Mouse (Mus musculus) liver, embryonic 14.5 days (tissue): ENCODE measurements at regions not wholly inside any gene's neighbourhood (a gene's known extent, or its start where the extent isn't known, plus 50 kb on each side); places are given as distances from the start of the nearest gene placed in this dataset.

Experiments
- ATAC-seq: fragments of 200-750 bp; cut with Nextera tagmentation; 2 replicates; pipeline ENCODE4 v1.8.0; 2017; ENCODE audit warnings: moderate number of reproducible peaks, mild to moderate bottlenecking, moderate library complexity; ENCODE audit not compliant: insufficient read depth
- DNase-seq, 3 experiments: peaks; one replicate each; pipeline ENCODE4 v3.0.0-alpha.2; 2012 to 2013; ENCODE audit warnings: low read depth in 3 of 3, low spot score in 3 of 3
- H3K27ac ChIP-seq: fragments of 300-500 bp; sonication (generic); 2 replicates; pipeline ENCODE4 v1.5.1; 2014; ENCODE audit warnings: moderate library complexity, mild to moderate bottlenecking, control low read depth, inconsistent platforms
- H3K27me3 ChIP-seq: fragments of 300-500 bp; sonication (generic); 2 replicates; pipeline ENCODE4 v1.6.1; 2014; ENCODE audit warnings: mild to moderate bottlenecking, low read length, moderate library complexity; ENCODE audit not compliant: control insufficient read depth, insufficient read depth
- H3K36me3 ChIP-seq: fragments of 300-500 bp; sonication (generic); replicated peaks from 2 replicates; pipeline ENCODE4 v1.6.1; 2014; ENCODE audit warnings: low read depth; ENCODE audit not compliant: control insufficient read depth, insufficient read depth
- H3K4me1 ChIP-seq, 2 experiments: fragments of 200-500 bp in 1 of 2; fragments of 300-500 bp in 1 of 2; sonication (generic) in 1 of 2; replicated peaks; 2 replicates each; pipeline ENCODE4 v1.6.1; 2012 to 2014; ENCODE audit warnings: antibody characterized with exemption in 1 of 2, inconsistent platforms in 1 of 2, low read length in 1 of 2; ENCODE audit not compliant: control insufficient read depth in 2 of 2, insufficient read depth in 2 of 2
- H3K4me2 ChIP-seq: fragments of 300-500 bp; sonication (generic); 2 replicates; pipeline ENCODE4 v1.6.1; 2014; ENCODE audit warnings: low read depth, mild to moderate bottlenecking, control low read depth, moderate library complexity
- H3K4me3 ChIP-seq, 2 experiments: fragments of 200-500 bp in 1 of 2; fragments of 300-500 bp in 1 of 2; sonication (generic) in 1 of 2; 2 replicates each; pipeline ENCODE4 v1.5.1; 2012 to 2014; ENCODE audit warnings: low read depth in 2 of 2, low read length in 2 of 2, mild to moderate bottlenecking in 2 of 2, control low read depth in 1 of 2, inconsistent platforms in 1 of 2, moderate library complexity in 1 of 2; ENCODE audit not compliant: insufficient read depth in 1 of 2
- H3K9ac ChIP-seq: fragments of 300-500 bp; sonication (generic); replicated peaks from 2 replicates; pipeline ENCODE4 v1.6.1; 2014; ENCODE audit warnings: mild to moderate bottlenecking, control low read depth, moderate library complexity
- H3K9me3 ChIP-seq: fragments of 300-500 bp; sonication (generic); 2 replicates; pipeline ENCODE4 v1.6.1; 2016; ENCODE audit warnings: low read length, mixed read lengths; ENCODE audit not compliant: control insufficient read depth
- CTCF ChIP-seq: IDR thresholded peaks from 2 replicates; pipeline ENCODE4 v1.5.1; 2016; ENCODE audit warnings: antibody characterized with exemption, low read depth, control low read depth
- EP300 ChIP-seq: IDR thresholded peaks from 2 replicates; pipeline ENCODE4 v1.6.1; 2016; ENCODE audit warnings: antibody characterized with exemption, low read depth
- WGBS: fragments of 180-500 bp; shearing (Covaris S2); extraction: QIAGEN DNeasy Blood & Tissue Kit; methylation state at CpG from one replicate; pipeline ENCODE4 v1.1.7; 2014; ENCODE audit not compliant: insufficient replicate concordance; 5-methylcytosine and 5-hydroxymethylcytosine counted together

GRCm38 (mm10) chr1:121177136-121177907 lies 155.1 kb downstream of the Insig2 start:
- no peak for ATAC-seq
- DNase-seq: no peak
- H3K4me2 ChIP-seq: no peak overlapping the region
- TF ChIP-seq EP300: no peak
- TF ChIP-seq CTCF: no peak
- H3K4me3 ChIP-seq: no peak overlapping the region
- no peak overlapping the region for H3K9ac ChIP-seq
- no peaks in the 10 kb centered on the region for H3K36me3 ChIP-seq
- H3K4me1 ChIP-seq: no peaks in the 10 kb centered on the region
- peaks cover 24% of the 10 kb centered on the region for H3K27me3 ChIP-seq
- no peak overlapping the region for H3K27ac ChIP-seq
- H3K9me3 ChIP-seq: no peaks in the 10 kb centered on the region
- 4% methylated on average over 22 of the region's 22 CpGs for WGBS

- H3K27ac ChIP-seq: no peak overlapping the region
- H3K4me3 ChIP-seq: no peak overlapping the region
- H3K4me1 ChIP-seq: no peaks in the 10 kb centered on the region
- H3K9me3 ChIP-seq: no peaks in the 10 kb centered on the region
- H3K36me3 ChIP-seq: no peaks in the 10 kb centered on the region
- H3K27me3 ChIP-seq: peaks cover 24% of the 10 kb centered on the region
- H3K4me2 ChIP-seq: no peak overlapping the region
- TF ChIP-seq CTCF (no peak), EP300 (no peak)
- no peak overlapping the region for H3K9ac ChIP-seq
- under 1% methylated on average over 31 of the region's 31 CpGs for WGBS
- DNase-seq (no peak), ATAC-seq (no peak)
These were observed 154.5 kb downstream of the Insig2 start for GRCm38 (mm10) chr1:121177908-121178311.

DNA sequence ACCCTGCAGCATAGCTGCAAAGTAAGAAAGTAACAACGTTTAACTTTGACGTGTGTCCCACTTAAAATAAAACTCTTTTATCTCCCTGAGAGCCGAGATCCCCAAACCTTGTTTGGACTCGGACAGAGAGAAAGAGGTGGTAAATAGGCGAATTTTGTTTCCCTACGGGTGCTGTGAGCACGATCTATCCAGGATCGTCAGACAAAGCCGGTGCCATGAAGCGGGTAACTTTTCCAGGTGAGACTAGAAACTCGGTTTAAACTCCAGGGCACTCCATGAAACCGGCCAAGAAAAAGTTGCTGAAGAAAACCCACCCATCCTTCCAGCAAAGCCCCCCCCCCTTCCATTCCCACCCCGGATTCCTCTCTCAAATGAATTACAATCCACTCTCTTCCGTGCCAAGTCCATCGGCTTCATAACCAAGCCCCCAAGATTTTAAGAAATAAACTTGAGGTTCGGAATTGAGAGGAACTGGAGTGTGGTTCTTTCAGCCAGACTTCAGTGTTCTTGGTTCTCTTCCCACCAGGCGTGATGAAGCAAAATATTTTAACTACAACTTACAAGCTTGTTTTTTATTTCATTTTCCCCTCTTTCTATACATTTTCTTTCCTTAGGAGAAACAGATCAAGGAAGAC lies 153.7 kb downstream of the Insig2 start:
- no peak for TF ChIP-seq CTCF
- TF ChIP-seq EP300: no peak
- Histone ChIP-seq H3K27ac (no peak overlapping the region), H3K4me2 (no peak overlapping the region), H3K4me3 (no peak overlapping the region), H3K36me3 (no peaks in the 10 kb centered on the region), H3K27me3 (peaks cover 24% of the 10 kb centered on the region), H3K4me1 (no peaks in the 10 kb centered on the region), H3K9ac (no peak overlapping the region), H3K9me3 (no peaks in the 10 kb centered on the region)
- no peak for ATAC-seq
- DNase-seq: no peak
- WGBS: 2% methylated on average over 17 of the region's 17 CpGs

DNA sequence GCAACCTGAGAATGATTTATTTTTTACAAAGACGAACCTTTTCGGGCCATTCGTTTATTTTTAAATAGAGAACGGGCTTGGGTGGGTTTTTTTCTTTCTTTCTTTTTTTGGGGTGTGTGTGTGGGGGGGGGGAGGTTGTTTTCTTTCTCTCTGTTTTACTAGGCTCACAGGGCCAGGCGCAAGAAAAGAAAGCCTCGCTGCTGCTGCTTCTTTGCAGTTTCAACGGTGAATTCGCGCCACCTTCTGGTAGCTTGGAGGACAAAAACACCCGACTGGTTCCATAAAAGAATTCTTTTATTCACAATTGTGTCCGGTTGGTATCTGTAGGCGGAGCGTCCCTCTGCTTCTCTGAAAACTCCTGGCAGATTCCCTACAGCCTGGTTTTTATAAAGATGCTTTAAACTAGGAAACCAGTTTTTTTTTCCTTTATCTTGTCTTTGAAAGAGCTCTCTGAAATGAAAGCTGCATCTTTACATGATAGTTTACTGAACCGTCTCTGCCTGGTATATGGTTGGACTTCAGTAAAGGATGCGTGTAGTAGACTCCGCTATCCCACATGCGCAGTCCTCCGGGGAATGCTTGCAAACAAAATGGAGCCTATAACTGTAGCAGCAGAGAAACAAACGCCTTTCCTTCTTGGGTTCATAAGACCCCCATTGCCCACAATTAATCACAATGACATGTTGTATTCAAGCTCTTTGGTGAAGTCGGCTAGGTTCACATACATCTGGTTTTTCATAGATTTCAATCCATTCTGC lies 151.9 kb downstream of the Insig2 start:
- H3K4me3 ChIP-seq: no peak overlapping the region
- no peaks in the 10 kb centered on the region for H3K4me1 ChIP-seq
- no peaks in the 10 kb centered on the region for H3K36me3 ChIP-seq
- DNase-seq: peak; percentile 10 to 23 (median 11)
- no peak overlapping the region for H3K4me2 ChIP-seq
- TF ChIP-seq CTCF (peak; percentile 51), EP300 (no peak)
- H3K9ac ChIP-seq: no peak overlapping the region
- 19% methylated on average over 20 of the region's 20 CpGs for WGBS
- peaks cover 24% of the 10 kb centered on the region for H3K27me3 ChIP-seq
- no peak for ATAC-seq
- no peak overlapping the region for H3K27ac ChIP-seq
- no peaks in the 10 kb centered on the region for H3K9me3 ChIP-seq

GRCm38 (mm10) chr1:121188895-121189294 lies 143.5 kb downstream of the Insig2 start:
- H3K9me3 ChIP-seq: no peaks in the 10 kb centered on the region
- H3K4me3 ChIP-seq: no peak overlapping the region
- H3K4me2 ChIP-seq: no peak overlapping the region
- H3K36me3 ChIP-seq: no peaks in the 10 kb centered on the region
- H3K27ac ChIP-seq: no peak overlapping the region
- H3K4me1 ChIP-seq: no peaks in the 10 kb centered on the region
- TF ChIP-seq CTCF (peak; percentile 40; the same call in 1 of the 2 replicates), EP300 (no peak)
- no peak overlapping the region for H3K9ac ChIP-seq
- WGBS: 27% methylated on average over 2 of the region's 2 CpGs
- ATAC-seq (no peak), DNase-seq (no peak)
- no peaks in the 10 kb centered on the region for H3K27me3 ChIP-seq
